Mouse (Mus musculus) adrenal gland, adult 2 months (tissue): ENCODE data around the gene Cog5. TPM values are rescaled to one million over a fixed set of nuclear protein-coding genes. Genes with fewer than 3 reads are reported as not detected.

Experiments used
- DNase-seq: peaks from one replicate; pipeline ENCODE4 v3.0.0; 2021
- polyA plus RNA-seq: library from polyadenylated mRNA; depleted of rRNA; stranded (reverse); fragments of >200 nt; gene quantifications from 2 replicates; pipeline ENCODE4 v1.2.3, GENCODE M21; 2012
- total RNA-seq, 2 experiments: library from RNA; stranded (reverse); gene quantifications; 2 replicates each; pipeline ENCODE4 v1.2.3; 2021

The Cog5 gene
- total and polyA plus RNA-seq, 3 experiments = 6.1 to 40.0 (median 38.7) TPM

- no peak for DNase-seq
Observed at GRCm38 (mm10) chr12:31709665-31710064, 55.0 kb downstream of the Cog5 start.

- DNase-seq = no peak
Observed at GRCm38 (mm10) chr12:31712233-31712632, 57.6 kb downstream of the Cog5 start.

GRCm38 (mm10) chr12:31712727-31713126, 58.1 kb downstream of the Cog5 start:
- DNase-seq = no peak

GRCm38 (mm10) chr12:31713600-31713999, 58.9 kb downstream of the Cog5 start, which contains the start of gene Gpr22:
Gpr22 (minus strand) TSS chr12:31713947.
- no peak for DNase-seq

- no peak for DNase-seq
Observed at GRCm38 (mm10) chr12:31714070-31714469, 59.4 kb downstream of the Cog5 start.

- no peak for DNase-seq
Observed at GRCm38 (mm10) chr12:31719586-31720275, 65.1 kb downstream of the Cog5 start.

GRCm38 (mm10) chr12:31724576-31724975, 69.9 kb downstream of the Cog5 start:
- DNase-seq = no peak

- DNase-seq = peak; percentile 52
Observed at GRCm38 (mm10) chr12:31725511-31726275, 71.0 kb downstream of the Cog5 start.

- DNase-seq = no peak
Observed at GRCm38 (mm10) chr12:31726707-31727106, 72.0 kb downstream of the Cog5 start.

- DNase-seq = no peak
Observed at GRCm38 (mm10) chr12:31730126-31730525, 75.5 kb downstream of the Cog5 start.

- no peak for DNase-seq
Observed at GRCm38 (mm10) chr12:31734616-31735015, 79.9 kb downstream of the Cog5 start.

GRCm38 (mm10) chr12:31747301-31747700, 92.6 kb downstream of the Cog5 start:
- no peak for DNase-seq

- DNase-seq = no peak
Observed at GRCm38 (mm10) chr12:31749846-31750245, 95.2 kb downstream of the Cog5 start.

GRCm38 (mm10) chr12:31754465-31754864, 99.8 kb downstream of the Cog5 start:
- DNase-seq = no peak

GRCm38 (mm10) chr12:31755885-31756755, 101.5 kb downstream of the Cog5 start:
- DNase-seq = no peak

GRCm38 (mm10) chr12:31773612-31774011, 118.9 kb downstream of the Cog5 start:
- no peak for DNase-seq

- DNase-seq = no peak
Observed at GRCm38 (mm10) chr12:31784291-31784690, 129.6 kb downstream of the Cog5 start.

GRCm38 (mm10) chr12:31788530-31788929, 133.9 kb downstream of the Cog5 start:
- no peak for DNase-seq

- DNase-seq = no peak
Observed at GRCm38 (mm10) chr12:31806410-31807154, 151.9 kb downstream of the Cog5 start.

GRCm38 (mm10) chr12:31818051-31818461, 163.4 kb downstream of the Cog5 start:
- no peak for DNase-seq

GRCm38 (mm10) chr12:31819096-31819495, 164.4 kb downstream of the Cog5 start:
- DNase-seq = no peak

- no peak for DNase-seq
Observed at GRCm38 (mm10) chr12:31819520-31819919, 164.9 kb downstream of the Cog5 start.
